ENCODE assay signal across 10 mouse cellular contexts in the genomic region with DNA sequence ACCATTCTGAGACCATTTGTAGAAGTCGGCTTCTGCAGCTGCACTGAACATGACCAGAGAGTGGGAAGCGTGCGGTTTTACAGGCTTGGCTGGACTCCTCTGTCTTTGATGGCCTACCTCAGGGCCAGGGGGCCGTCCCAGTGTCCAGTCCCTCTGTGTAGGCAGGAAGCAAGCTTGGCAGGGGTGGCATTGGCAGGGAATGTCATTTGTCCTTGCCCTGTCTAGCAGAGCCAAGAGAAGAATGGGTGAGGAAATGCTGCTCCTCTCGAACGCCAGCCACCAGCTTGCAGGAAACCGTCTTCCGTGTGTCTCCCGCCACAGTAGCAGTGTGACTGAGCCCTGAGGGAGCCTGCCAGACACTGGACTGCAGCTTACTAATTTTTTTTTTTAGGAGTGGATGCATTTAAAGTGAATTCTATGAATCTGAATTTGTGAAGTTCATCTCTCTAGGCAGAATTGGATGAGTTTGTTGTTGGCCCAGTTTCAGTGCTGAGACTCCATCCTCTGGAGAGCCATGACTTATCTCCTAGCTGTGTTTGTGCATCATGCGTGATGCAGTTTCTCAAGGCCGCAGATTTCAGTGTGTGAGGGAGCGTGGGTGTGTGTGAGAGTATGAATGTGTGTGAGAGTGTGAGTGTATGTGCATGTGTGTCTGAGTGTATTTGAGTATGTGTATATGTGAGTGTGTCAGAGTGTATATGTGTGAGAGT. TPM values are rescaled to one million over a fixed set of nuclear protein-coding genes. Genes with fewer than 3 reads are reported as not detected.
DNase-seq lines count a peak whose midpoint lies in the region; ATAC-seq and TF ChIP-seq lines count a peak whose summit lies in the region.
"Had no signal": no experiment of that assay in that cellular context is flagged by ENCODE, and none has a peak within 500 bp of the region (broad histone marks: within the 10 kb centered on the region; RNA-seq: fewer than 3 reads in every experiment).

No protein-coding gene starts in this region.

- no peak overlapping the region for H3K9ac ChIP-seq in midbrain, postnatal 0 days (replicated peaks; ENCODE audit: low read length, poor library complexity, severe bottlenecking)
- H3K9ac ChIP-seq: stomach, embryonic 15.5 days had no signal

- no peaks in the 10 kb centered on the region for H3K4me1 ChIP-seq in heart, embryonic 10.5 days
- H3K4me1 ChIP-seq in midbrain, postnatal 0 days (ENCODE audit: insufficient read depth, low read length): no peaks in the 10 kb centered on the region
- H3K4me1 ChIP-seq: stomach, embryonic 15.5 days had no signal

- H3K9me3 ChIP-seq in heart, embryonic 10.5 days: no peaks in the 10 kb centered on the region
- H3K9me3 ChIP-seq in midbrain, postnatal 0 days (ENCODE audit: low read length): 0 out of 2 replicates have a peak, but pooled peaks cover 11% of the 10 kb centered on the region
- H3K9me3 ChIP-seq: stomach, embryonic 15.5 days had no signal

- DNase-seq in heart, embryonic 10.5 days (ENCODE audit: low spot score): no peak
- no peak for DNase-seq in heart, postnatal 36 days
- DNase-seq in thymus, postnatal 14 days: peak; percentile 41
- DNase-seq in thymus, postnatal 0 days (ENCODE audit: low spot score): no peak
- peak; percentile 15 to 23 for DNase-seq in kidney, adult 8-10 months
- peak; percentile 31 for DNase-seq in midbrain, postnatal 0 days (ENCODE audit: low spot score)
- DNase-seq in urinary bladder, postnatal 10 days (ENCODE audit: low spot score): no peak
- no peak for DNase-seq in urinary bladder, postnatal 4 days (ENCODE audit: low spot score in 2 of 2)

- H3K27me3 ChIP-seq in heart, embryonic 10.5 days (ENCODE audit: insufficient read depth, poor library complexity, severe bottlenecking): no peaks in the 10 kb centered on the region
- H3K27me3 ChIP-seq in midbrain, postnatal 0 days (ENCODE audit: insufficient read depth, low read length): no peaks in the 10 kb centered on the region
- H3K27me3 ChIP-seq: stomach, embryonic 15.5 days had no signal

- intact Hi-C loops in heart, postnatal 36 days (cut with DNase I): no loop called here

- 72% methylated on average over 12 of the region's 12 CpGs for WGBS in heart, embryonic 10.5 days
- WGBS in midbrain, postnatal 0 days: 77% methylated on average over 12 of the region's 12 CpGs

- no peak overlapping the region for H3K4me3 ChIP-seq in heart, embryonic 10.5 days
- no peak overlapping the region for H3K4me3 ChIP-seq in midbrain, postnatal 0 days (ENCODE audit: low read depth, low read length)
- H3K4me3 ChIP-seq: erythroblast, embryonic 14.5 days; stomach, embryonic 15.5 days had no signal

- H3K4me2 ChIP-seq in midbrain, postnatal 0 days (ENCODE audit: low read depth, low read length, poor library complexity, severe bottlenecking): no peak overlapping the region
- H3K4me2 ChIP-seq: stomach, embryonic 15.5 days had no signal

- no peak for TF ChIP-seq CTCF in midbrain, postnatal 0 days (IDR thresholded peaks at IDR 0.05)

- no peak for ATAC-seq in midbrain, postnatal 0 days (ENCODE audit: low FRiP score)

- H3K27ac ChIP-seq in heart, embryonic 10.5 days: 0 out of 2 replicates have a peak overlapping the region, but pooled peaks have one; percentile 57
- no peak overlapping the region for H3K27ac ChIP-seq in midbrain, postnatal 0 days (ENCODE audit: low read depth, low read length)
- H3K27ac ChIP-seq: stomach, embryonic 15.5 days had no signal

- peaks cover 9% of the 10 kb centered on the region; the same call in 1 of the 2 replicates for H3K36me3 ChIP-seq in heart, embryonic 10.5 days
- peaks cover 2% of the 10 kb centered on the region; the same call in 1 of the 2 replicates for H3K36me3 ChIP-seq in midbrain, postnatal 0 days (ENCODE audit: insufficient read depth, low read length)

RNA-seq across cellular contexts. Expression of a gene that starts 12.8 kb away (rescaled TPM):
- polyA plus RNA-seq in heart, embryonic 10.5 days (2016; fragmentation: Nextera tagmentation; extraction: Ambion mirVana): 5.5 and 6.0 TPM in 2 replicates
- total RNA-seq in heart, postnatal 36 days (2021): 1 to 10 TPM; 4.4 to 5.1 TPM
- polyA plus RNA-seq in thymus, postnatal 0 days (2015; fragmentation: Nextera tagmentation; extraction: Ambion mirVana): 8.9 and 9.5 TPM in 2 replicates
- total RNA-seq in midbrain, postnatal 0 days (2014; rRNA removed): 63.4 and 63.5 TPM in 2 replicates
- 17.6 and 18.5 TPM in 2 replicates for polyA plus RNA-seq in midbrain, postnatal 0 days (2015; fragmentation: Nextera tagmentation; extraction: Ambion mirVana)

Comparison
In these comparisons a context has a peak if more than half of its experiments do, and no peak if none do; other contexts are left out.
1. DNase-seq: peak in thymus, postnatal 14 days (single experiment), kidney, adult 8-10 months (2 of 2) and midbrain, postnatal 0 days (single experiment); none in heart, embryonic 10.5 days (single experiment), heart, postnatal 36 days (0 of 2), thymus, postnatal 0 days (single experiment), urinary bladder, postnatal 10 days (single experiment) and urinary bladder, postnatal 4 days (0 of 2).